Mouse (Mus musculus) stomach, embryonic 16.5 days (tissue): ENCODE results near the gene Pum1. TPM values are rescaled to one million over a fixed set of nuclear protein-coding genes. Genes with fewer than 3 reads are reported as not detected.
"Not testable (repeated sequence)": the region's sequence is repeated elsewhere in the genome, so short reads cannot be mapped to it uniquely, and the experiment has no call there.

Experiments used
- ATAC-seq: fragments of 200-750 bp; cut with Nextera tagmentation; 2 replicates; pipeline ENCODE4 v1.8.0; 2017; ENCODE audit warnings: moderate number of reproducible peaks, moderate TSS enrichment; ENCODE audit not compliant: insufficient read depth, low FRiP score
- H3K27ac ChIP-seq: fragments of 300-500 bp; sonication (generic); 2 replicates; pipeline ENCODE4 v1.5.1; 2014; ENCODE audit warnings: low read length
- H3K27me3 ChIP-seq: fragments of 300-500 bp; sonication (generic); 2 replicates; pipeline ENCODE4 v1.6.1; 2014; ENCODE audit warnings: low read length, control low read depth, mixed read lengths; ENCODE audit not compliant: control insufficient read depth, insufficient read depth
- H3K36me3 ChIP-seq: fragments of 300-500 bp; sonication (generic); 2 replicates; pipeline ENCODE4 v1.6.1; 2014; ENCODE audit warnings: low read length; ENCODE audit not compliant: control insufficient read depth, insufficient read depth
- H3K4me1 ChIP-seq: fragments of 300-500 bp; sonication (generic); 2 replicates; pipeline ENCODE4 v1.6.1; 2014; ENCODE audit warnings: low read length, control low read depth, mixed read lengths; ENCODE audit not compliant: control insufficient read depth, insufficient read depth
- H3K4me2 ChIP-seq: fragments of 300-500 bp; sonication (generic); 2 replicates; pipeline ENCODE4 v1.6.1; 2014; ENCODE audit warnings: low read depth, low read length, mixed read lengths
- H3K4me3 ChIP-seq: fragments of 300-500 bp; sonication (generic); replicated peaks from 2 replicates; pipeline ENCODE4 v1.5.1; 2014; ENCODE audit warnings: mild to moderate bottlenecking, low read length
- H3K9ac ChIP-seq: fragments of 300-500 bp; sonication (generic); 2 replicates; pipeline ENCODE4 v1.6.1; 2014; ENCODE audit warnings: low read length
- H3K9me3 ChIP-seq: fragments of 300-500 bp; sonication (generic); replicated peaks from 2 replicates; pipeline ENCODE4 v1.6.1; 2016; ENCODE audit warnings: low read length, control low read depth; ENCODE audit not compliant: control insufficient read depth
- WGBS: fragments of 180-500 bp; shearing (Covaris S2); extraction: QIAGEN DNeasy Blood & Tissue Kit; methylation state at CpG from one replicate; pipeline ENCODE4 v1.1.7; 2014; 5-methylcytosine and 5-hydroxymethylcytosine counted together
- polyA plus RNA-seq: library from polyadenylated mRNA; unstranded; fragments of >200 nt; fragmentation: Nextera tagmentation; extraction: Ambion mirVana; gene quantifications from 2 replicates; pipeline ENCODE4 v1.2.1, GENCODE M21; 2015

Pum1 gene
- polyA plus RNA-seq, 1 experiment from 2014 or later: 73.3 TPM

- H3K27me3 ChIP-seq: no peaks in the 10 kb centered on the region
- ATAC-seq: no peak
- WGBS: 93% methylated on average over 3 of the region's 3 CpGs
Measured at GRCm38 (mm10) chr4:130678149-130678548, 15.0 kb downstream of the Pum1 start.

GRCm38 (mm10) chr4:130680676-130681075 lies 17.6 kb downstream of the Pum1 start:
- Histone ChIP-seq H3K27ac (no peak overlapping the region), H3K4me3 (no peak overlapping the region), H3K9ac (no peak overlapping the region), H3K27me3 (no peaks in the 10 kb centered on the region), H3K4me1 (no peaks in the 10 kb centered on the region), H3K4me2 (no peak overlapping the region), H3K36me3 (peaks cover 9% of the 10 kb centered on the region; the same call in 1 of the 2 replicates), H3K9me3 (no peaks in the 10 kb centered on the region)
- ATAC-seq: no peak
- 98% methylated on average over 6 of the region's 6 CpGs for WGBS

More at GRCm38 (mm10) chr4:130678149-130678548, 15.0 kb downstream of the Pum1 start:
- H3K36me3 ChIP-seq: peaks cover 9% of the 10 kb centered on the region; the same call in 1 of the 2 replicates
- no peaks in the 10 kb centered on the region for H3K9me3 ChIP-seq
- H3K9ac ChIP-seq: no peak overlapping the region
- H3K4me2 ChIP-seq: no peak overlapping the region
- no peak overlapping the region for H3K27ac ChIP-seq
- H3K4me1 ChIP-seq: no peaks in the 10 kb centered on the region
- no peak overlapping the region for H3K4me3 ChIP-seq

GRCm38 (mm10) chr4:130683051-130683450 lies 19.9 kb downstream of the Pum1 start:
- WGBS: 80% methylated on average over 5 of the region's 5 CpGs
- not testable (repeated sequence) for H3K27me3 ChIP-seq, H3K36me3 ChIP-seq, H3K27ac ChIP-seq, ATAC-seq, H3K9me3 ChIP-seq, H3K4me1 ChIP-seq, H3K4me2 ChIP-seq, H3K9ac ChIP-seq, H3K4me3 ChIP-seq

GRCm38 (mm10) chr4:130693936-130694335 lies 30.8 kb downstream of the Pum1 start:
- Histone ChIP-seq H3K9ac (no peak overlapping the region), H3K4me1 (no peaks in the 10 kb centered on the region), H3K4me2 (no peak overlapping the region), H3K27me3 (no peaks in the 10 kb centered on the region), H3K36me3 (peaks cover 5% of the 10 kb centered on the region; the same call in 1 of the 2 replicates), H3K4me3 (no peak overlapping the region), H3K27ac (no peak overlapping the region), H3K9me3 (no peaks in the 10 kb centered on the region)
- WGBS: 81% methylated on average over 3 of the region's 3 CpGs
- ATAC-seq: no peak

- H3K27ac ChIP-seq: no peak overlapping the region
- H3K9ac ChIP-seq: no peak overlapping the region
- no peaks in the 10 kb centered on the region for H3K9me3 ChIP-seq
- ATAC-seq: no peak
- 84% methylated on average over 3 of the region's 3 CpGs for WGBS
- peaks cover 5% of the 10 kb centered on the region; the same call in 1 of the 2 replicates for H3K36me3 ChIP-seq
- H3K4me1 ChIP-seq: no peaks in the 10 kb centered on the region
- no peak overlapping the region for H3K4me2 ChIP-seq
- no peaks in the 10 kb centered on the region for H3K27me3 ChIP-seq
- no peak overlapping the region for H3K4me3 ChIP-seq
Measured at GRCm38 (mm10) chr4:130694982-130695381, 31.9 kb downstream of the Pum1 start.

GRCm38 (mm10) chr4:130701061-130701460 lies 37.9 kb downstream of the Pum1 start:
- H3K9ac ChIP-seq: no peak overlapping the region
- no peaks in the 10 kb centered on the region for H3K4me1 ChIP-seq
- 87% methylated on average over 2 of the region's 2 CpGs for WGBS
- H3K4me3 ChIP-seq: no peak overlapping the region
- H3K27ac ChIP-seq: no peak overlapping the region
- H3K9me3 ChIP-seq: no peaks in the 10 kb centered on the region
- H3K4me2 ChIP-seq: no peak overlapping the region
- H3K27me3 ChIP-seq: no peaks in the 10 kb centered on the region
- no peak for ATAC-seq
- H3K36me3 ChIP-seq: no peaks in the 10 kb centered on the region

GRCm38 (mm10) chr4:130702835-130703535 lies 39.9 kb downstream of the Pum1 start:
- Histone ChIP-seq H3K9ac (no peak overlapping the region), H3K27ac (no peak overlapping the region), H3K4me2 (no peak overlapping the region), H3K27me3 (no peaks in the 10 kb centered on the region), H3K9me3 (no peaks in the 10 kb centered on the region), H3K4me3 (no peak overlapping the region), H3K4me1 (no peaks in the 10 kb centered on the region; the same call in 1 of the 2 replicates), H3K36me3 (no peaks in the 10 kb centered on the region)
- WGBS: 82% methylated on average over 3 of the region's 3 CpGs
- ATAC-seq: 0 out of 2 replicates have a peak, but pooled peaks have one; percentile 29

- Histone ChIP-seq H3K36me3 (no peaks in the 10 kb centered on the region), H3K27me3 (no peaks in the 10 kb centered on the region), H3K4me2 (no peak overlapping the region), H3K27ac (no peak overlapping the region), H3K9me3 (no peaks in the 10 kb centered on the region), H3K4me1 (no peaks in the 10 kb centered on the region; the same call in 1 of the 2 replicates), H3K4me3 (no peak overlapping the region), H3K9ac (no peak overlapping the region)
- no peak for ATAC-seq
- 100% methylated on average over 3 of the region's 3 CpGs for WGBS
Measured at GRCm38 (mm10) chr4:130703601-130704000, 40.5 kb downstream of the Pum1 start.

GRCm38 (mm10) chr4:130704615-130705014 lies 41.5 kb downstream of the Pum1 start:
- Histone ChIP-seq H3K36me3 (no peaks in the 10 kb centered on the region), H3K4me3 (no peak overlapping the region), H3K27ac (no peak overlapping the region), H3K4me1 (no peaks in the 10 kb centered on the region; the same call in 1 of the 2 replicates), H3K27me3 (no peaks in the 10 kb centered on the region), H3K4me2 (no peak overlapping the region), H3K9me3 (no peaks in the 10 kb centered on the region), H3K9ac (no peak overlapping the region)
- ATAC-seq: no peak
- 93% methylated on average over 4 of the region's 4 CpGs for WGBS
